Mouse (Mus musculus): Measurements from ENCODE around the gene Insl3.
"Not testable (repeated sequence)": the region's sequence is repeated elsewhere in the genome, so short reads cannot be mapped to it uniquely, and the experiment has no call there.

DNA sequence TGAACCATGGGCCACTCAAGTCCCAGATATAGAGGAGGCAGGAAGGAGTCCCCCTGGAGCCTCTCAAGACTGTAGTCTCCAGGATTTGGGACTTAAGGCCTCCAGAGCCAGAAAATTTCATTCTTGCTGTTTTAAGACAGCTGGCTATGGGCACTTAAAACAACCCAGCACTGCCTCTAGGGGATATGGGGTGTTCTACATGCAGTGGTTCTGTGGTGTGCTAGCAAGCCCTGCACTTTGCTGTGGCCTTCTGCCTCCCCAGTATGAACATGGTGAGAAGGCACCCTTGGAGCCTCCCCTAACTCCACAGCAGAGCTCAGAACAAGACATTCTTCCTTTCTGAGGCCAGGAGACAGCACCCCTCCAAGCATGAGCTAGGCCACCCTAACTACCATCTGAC is 49.3 kb downstream of the Insl3 start:
- not testable (repeated sequence) for TF ChIP-seq POLR2A (IDR thresholded peaks at IDR 0.05; ENCODE audit: low read depth, low read length); CTCF (IDR thresholded peaks at IDR 0.05; ENCODE audit: extremely low read depth, insufficient read depth, insufficient read length, insufficient replicate concordance)
